Mouse (Mus musculus): Measurements from ENCODE around the gene Islr2.

Islr2 gene

GRCm38 (mm10) chr9:58150733-58151361, 53.3 kb downstream of the Islr2 start:
- no peak for DNase-seq

DNA sequence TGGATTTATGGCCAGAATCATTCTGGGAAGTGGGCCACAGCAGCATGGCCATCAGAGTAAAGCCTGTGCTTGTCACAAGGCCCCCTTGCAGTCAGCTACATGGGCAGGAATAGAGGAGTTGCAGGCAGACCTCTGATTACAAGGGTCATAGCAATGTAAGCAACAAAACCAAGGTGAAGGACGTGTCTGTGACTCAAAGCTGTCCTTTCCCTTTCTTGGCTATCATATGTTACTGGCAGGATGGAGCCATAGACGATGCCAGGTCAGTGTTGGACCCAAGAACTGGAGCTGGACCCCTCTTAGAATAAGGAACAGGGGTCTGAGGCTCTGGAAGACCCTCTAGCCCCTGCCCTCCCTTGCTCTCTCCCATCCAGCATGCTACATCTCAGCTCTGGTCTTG, 55.3 kb downstream of the Islr2 start:
- DNase-seq: no peak
